Mouse (Mus musculus): ENCODE data around the gene Pum2.
A peak's percentile ranks its signal among the peaks of the same experiment; 100 is the strongest.

Pum2 gene

GRCm38 (mm10) chr12:8774183-8774582, 100.2 kb downstream of the Pum2 start:
- TF ChIP-seq GATA4 (IDR thresholded peaks at IDR 0.05; ENCODE audit: insufficient replicate concordance, low read length): no peak

GRCm38 (mm10) chr12:8776206-8776605, 102.3 kb downstream of the Pum2 start:
- no peak for TF ChIP-seq GATA4 (IDR thresholded peaks at IDR 0.05; ENCODE audit: insufficient replicate concordance, low read length)

DNA sequence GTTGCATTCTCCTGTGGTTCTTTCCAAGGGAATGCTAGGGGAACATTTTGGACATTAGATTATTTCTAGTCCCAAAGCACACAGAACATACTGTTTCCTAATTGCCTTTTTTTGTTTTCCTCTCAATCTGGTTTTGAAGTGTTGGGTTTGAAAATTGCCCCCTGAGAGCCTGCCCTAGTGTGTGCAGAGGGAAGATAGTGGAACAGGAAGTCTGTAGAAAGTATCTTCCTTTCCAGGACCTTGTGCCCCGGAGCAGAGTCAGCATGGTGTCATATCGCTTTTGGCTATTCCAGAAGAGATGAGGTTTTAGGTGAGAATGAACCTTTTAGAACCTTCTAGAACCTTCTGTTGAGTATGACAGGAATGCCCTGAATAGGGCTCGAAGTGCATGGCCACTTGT, 102.8 kb downstream of the Pum2 start:
- no peak for TF ChIP-seq GATA4 (IDR thresholded peaks at IDR 0.05; ENCODE audit: insufficient replicate concordance, low read length)

- no peak for TF ChIP-seq GATA4 (IDR thresholded peaks at IDR 0.05; ENCODE audit: insufficient replicate concordance, low read length)
These were observed 104.2 kb downstream of the Pum2 start for GRCm38 (mm10) chr12:8778106-8778505.

DNA sequence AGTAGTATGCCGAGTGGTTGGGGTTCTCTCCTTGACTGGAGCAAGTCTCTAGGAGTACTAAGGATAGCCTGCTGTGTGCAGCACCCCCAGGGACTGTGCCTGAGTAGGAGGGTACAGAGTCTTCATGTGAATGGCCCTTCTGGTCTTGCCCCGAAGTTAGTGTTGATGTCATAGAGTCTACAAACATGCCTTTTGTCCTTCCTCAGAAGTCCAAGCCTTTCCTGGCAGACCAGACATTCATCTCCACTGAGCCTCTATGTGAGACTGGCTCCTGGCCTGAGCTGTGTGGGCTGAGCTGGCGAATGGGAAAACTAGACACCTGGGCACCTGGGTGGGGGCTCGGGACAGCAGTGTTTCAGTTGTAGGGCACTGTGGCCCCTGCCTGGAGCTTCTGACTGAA, 105.9 kb downstream of the Pum2 start:
- no peak for TF ChIP-seq GATA4 (IDR thresholded peaks at IDR 0.05; ENCODE audit: insufficient replicate concordance, low read length)

- no peak for TF ChIP-seq GATA4 (IDR thresholded peaks at IDR 0.05; ENCODE audit: insufficient replicate concordance, low read length)
These were observed 107.2 kb downstream of the Pum2 start for GRCm38 (mm10) chr12:8781121-8781520.

DNA sequence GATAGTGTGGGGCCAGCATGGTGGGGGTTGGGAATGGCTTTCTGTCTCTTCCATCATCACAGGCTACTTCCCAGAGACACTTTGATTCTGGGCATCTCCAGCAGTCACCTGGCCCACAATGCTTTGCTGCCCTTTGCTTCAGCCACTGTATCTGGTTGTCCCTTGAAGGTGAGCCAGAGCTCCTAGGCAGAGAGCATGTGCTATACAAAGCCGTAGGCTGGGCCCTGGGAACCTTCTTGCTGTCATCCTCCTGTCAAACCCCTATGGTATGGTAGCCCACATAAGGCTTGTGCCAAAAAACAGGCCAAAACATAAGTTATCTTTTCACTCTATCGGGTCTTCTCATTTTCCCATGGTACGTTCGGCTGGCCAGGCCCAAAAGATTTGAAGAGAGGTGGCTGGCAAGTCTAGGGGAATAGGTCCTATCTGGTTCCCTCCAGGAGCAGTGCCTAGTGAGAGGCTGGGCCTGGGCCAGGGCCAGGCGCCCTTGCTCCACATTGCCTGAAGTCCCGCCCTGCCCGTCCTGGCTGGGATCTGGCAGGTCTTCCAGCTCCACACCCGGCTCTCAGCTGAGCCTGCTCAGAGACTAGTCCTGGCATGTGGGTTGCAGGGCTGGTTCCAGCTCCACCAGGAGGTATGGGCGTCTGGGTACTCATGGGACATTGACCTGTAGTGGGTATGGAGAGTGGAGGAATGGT, 107.9 kb downstream of the Pum2 start:
- no peak for TF ChIP-seq GATA4 (IDR thresholded peaks at IDR 0.05; ENCODE audit: insufficient replicate concordance, low read length)

DNA sequence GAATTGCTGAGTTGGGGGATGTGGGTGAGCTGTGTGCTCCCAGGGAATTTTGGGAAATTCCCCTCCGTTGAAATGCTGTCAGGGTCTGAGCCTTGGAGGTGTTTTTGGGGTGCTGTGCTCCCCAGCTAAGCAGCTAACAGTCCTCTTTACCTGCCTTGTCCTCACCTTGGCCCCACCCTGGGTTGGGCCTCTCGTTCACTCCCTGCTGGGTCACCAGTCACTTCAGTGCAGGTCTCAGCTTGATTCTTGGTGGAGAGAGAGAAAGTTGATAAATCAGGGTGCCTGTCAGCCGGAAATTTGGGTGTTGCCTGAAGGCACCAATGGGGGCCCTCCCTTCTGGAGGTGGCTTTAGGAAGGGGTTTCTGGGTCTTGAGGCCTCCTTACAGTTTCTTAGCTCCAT, 108.6 kb downstream of the Pum2 start:
- no peak for TF ChIP-seq GATA4 (IDR thresholded peaks at IDR 0.05; ENCODE audit: insufficient replicate concordance, low read length)

GRCm38 (mm10) chr12:8784189-8784588, 110.3 kb downstream of the Pum2 start:
- no peak for TF ChIP-seq GATA4 (IDR thresholded peaks at IDR 0.05; ENCODE audit: insufficient replicate concordance, low read length)

DNA sequence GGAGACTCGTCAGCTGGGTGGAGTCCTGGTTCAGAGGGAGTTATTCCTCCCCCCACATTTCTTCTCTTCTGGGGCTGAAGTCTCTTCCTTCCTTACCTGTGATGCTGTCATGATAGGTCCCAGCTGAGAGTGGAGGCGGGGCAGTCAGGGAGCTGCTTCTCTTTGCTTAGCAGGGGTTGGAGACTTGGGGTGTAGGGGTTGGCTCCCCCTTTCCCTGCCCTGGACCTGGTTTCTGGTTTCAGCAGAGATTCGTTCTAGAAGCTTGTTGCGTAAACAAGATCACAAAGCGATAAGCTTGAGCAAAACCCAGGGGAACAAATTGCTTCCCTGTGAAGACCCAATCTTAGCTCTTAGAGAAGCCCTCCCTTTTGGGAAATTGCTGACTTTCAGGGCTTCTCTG, 112.5 kb downstream of the Pum2 start:
- peak; percentile 35; the same call in 1 of the 2 replicates for TF ChIP-seq GATA4 (IDR thresholded peaks at IDR 0.05; ENCODE audit: insufficient replicate concordance, low read length)

GRCm38 (mm10) chr12:8786984-8787730, 113.2 kb downstream of the Pum2 start:
- TF ChIP-seq GATA4 (IDR thresholded peaks at IDR 0.05; ENCODE audit: insufficient replicate concordance, low read length): no peak

- TF ChIP-seq GATA4 (IDR thresholded peaks at IDR 0.05; ENCODE audit: insufficient replicate concordance, low read length): no peak
These were observed 114.5 kb downstream of the Pum2 start for GRCm38 (mm10) chr12:8788469-8788868.

DNA sequence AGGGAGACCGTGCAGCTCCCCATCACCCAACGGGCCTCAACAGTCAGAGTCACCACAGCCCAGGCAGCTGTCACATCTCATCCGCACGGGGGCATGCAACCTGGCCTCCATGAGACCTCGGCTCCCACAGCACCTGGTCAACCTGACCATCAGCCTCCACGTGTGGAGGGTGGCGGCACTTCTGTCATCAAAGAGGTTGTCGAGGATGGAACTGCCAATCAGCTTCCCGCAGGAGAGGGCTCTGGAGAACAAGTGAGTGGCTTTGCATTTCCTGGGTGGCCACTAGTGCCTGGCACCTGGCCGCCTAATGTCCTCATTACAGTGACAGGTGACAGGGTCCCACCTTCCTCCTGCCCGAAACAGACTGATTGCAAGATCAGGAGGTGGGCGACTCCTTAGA, 116.7 kb downstream of the Pum2 start:
- no peak for TF ChIP-seq GATA4 (IDR thresholded peaks at IDR 0.05; ENCODE audit: insufficient replicate concordance, low read length)

DNA sequence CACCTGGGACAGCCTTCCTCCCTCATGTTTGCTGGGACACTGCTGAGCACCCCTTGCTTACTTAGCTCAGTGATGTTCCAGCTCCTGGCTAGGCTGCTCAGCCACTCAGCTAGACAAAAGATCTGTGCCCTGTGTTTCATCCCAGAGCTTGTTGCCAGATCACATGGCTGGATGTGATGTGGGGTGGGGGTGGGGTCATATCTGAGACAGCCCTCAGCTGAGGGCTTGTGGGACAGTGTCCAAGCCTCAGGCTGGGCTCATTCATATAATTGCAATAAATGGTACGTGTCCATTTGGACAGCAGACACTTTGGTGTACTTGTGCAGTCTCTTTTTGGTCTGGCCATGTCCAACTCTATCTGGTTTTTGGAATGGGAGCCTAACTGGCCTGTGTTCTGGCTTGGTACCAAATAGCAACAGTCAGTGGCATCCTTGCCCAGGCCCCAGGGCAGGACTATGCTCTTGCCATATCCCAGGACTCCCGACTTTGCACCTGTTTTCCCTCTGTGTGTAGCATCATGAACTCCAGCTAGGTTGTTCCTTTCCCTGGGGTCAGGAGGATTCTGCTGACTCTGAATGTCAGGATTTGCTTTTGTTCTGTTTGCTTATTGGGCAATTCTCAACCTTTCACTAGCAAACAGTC, 119.6 kb downstream of the Pum2 start:
- no peak for TF ChIP-seq GATA4 (IDR thresholded peaks at IDR 0.05; ENCODE audit: insufficient replicate concordance, low read length)

- TF ChIP-seq GATA4 (IDR thresholded peaks at IDR 0.05; ENCODE audit: insufficient replicate concordance, low read length): no peak
These were observed 124.0 kb downstream of the Pum2 start for GRCm38 (mm10) chr12:8797936-8798335.

GRCm38 (mm10) chr12:8798486-8799020, 124.6 kb downstream of the Pum2 start:
- no peak for TF ChIP-seq GATA4 (IDR thresholded peaks at IDR 0.05; ENCODE audit: insufficient replicate concordance, low read length)

Measured in liver, adult (tissue).